In genomic region chr1:192621843-192622242, GRCm38 (mm10) we compare ENCODE assay signal across 30 mouse cellular contexts.
"Had no signal": no experiment of that assay in that cellular context is flagged by ENCODE, and none has a peak within 500 bp of the region (broad histone marks: within the 10 kb centered on the region; RNA-seq: fewer than 3 reads in every experiment).

No protein-coding gene starts in this region.

- H3K9me3 ChIP-seq: heart, embryonic 15.5 days; hindbrain, embryonic 13.5 days; hindbrain, embryonic 15.5 days; intestine, embryonic 15.5 days; kidney, embryonic 15.5 days had no signal

- H3K27me3 ChIP-seq: heart, embryonic 12.5 days; heart, embryonic 13.5 days; heart, embryonic 15.5 days; hindbrain, embryonic 12.5 days; hindbrain, embryonic 13.5 days; hindbrain, embryonic 15.5 days; intestine, embryonic 15.5 days; kidney, embryonic 15.5 days had no signal

- H3K4me1 ChIP-seq: heart, embryonic 12.5 days; heart, embryonic 13.5 days; heart, embryonic 15.5 days; hindbrain, embryonic 10.5 days; hindbrain, embryonic 12.5 days; hindbrain, embryonic 13.5 days; hindbrain, embryonic 15.5 days; intestine, embryonic 15.5 days; kidney, embryonic 15.5 days had no signal

- H3K36me3 ChIP-seq: heart, embryonic 12.5 days; heart, embryonic 13.5 days; heart, embryonic 15.5 days; hindbrain, embryonic 10.5 days; hindbrain, embryonic 12.5 days; hindbrain, embryonic 13.5 days; hindbrain, embryonic 15.5 days; intestine, embryonic 15.5 days; kidney, embryonic 15.5 days had no signal

- H3K4me3 ChIP-seq: heart, embryonic 12.5 days; heart, embryonic 13.5 days; heart, embryonic 15.5 days; hindbrain, embryonic 10.5 days; hindbrain, embryonic 12.5 days; hindbrain, embryonic 13.5 days; hindbrain, embryonic 15.5 days; intestine, embryonic 15.5 days; kidney, embryonic 15.5 days; layer of hippocampus, adult 2 months; left cerebral cortex, adult 2 months had no signal

- H3K27ac ChIP-seq: heart, embryonic 13.5 days; heart, embryonic 15.5 days; hindbrain, embryonic 10.5 days; hindbrain, embryonic 12.5 days; hindbrain, embryonic 13.5 days; hindbrain, embryonic 14.5 days; hindbrain, embryonic 15.5 days; hindbrain, postnatal 0 days; intestine, embryonic 15.5 days; kidney, embryonic 15.5 days; kidney, postnatal 0 days; layer of hippocampus, adult 2 months; left cerebral cortex, adult 2 months had no signal

- DNase-seq: heart, postnatal 10 days; heart, postnatal 14 days; heart, postnatal 36 days; heart, postnatal 4 days; kidney, adult 11 months; kidney, adult 18-20 months; kidney, adult 2 months; kidney, adult 8-10 months; kidney, adult 9 months; kidney, postnatal 10 days; kidney, postnatal 14 days; kidney, postnatal 25 days; kidney, postnatal 36 days; kidney, postnatal 4 days; layer of hippocampus, adult 9-11 months; layer of hippocampus, postnatal 36 days had no signal
